Mouse (Mus musculus) forebrain, embryonic 16.5 days (tissue): ENCODE measurements at regions not wholly inside any gene's neighbourhood (a gene's known extent, or its start where the extent isn't known, plus 50 kb on each side); places are given as distances from the start of the nearest gene placed in this dataset.

Experiments
- ATAC-seq: fragments of 200-750 bp; cut with Nextera tagmentation; 2 replicates; pipeline ENCODE4 v1.8.0; 2017; ENCODE audit warnings: mild to moderate bottlenecking, moderate library complexity
- H3K27ac ChIP-seq: fragments of 300-500 bp; sonication (generic); 2 replicates; pipeline ENCODE4 v1.5.1; 2014; ENCODE audit warnings: low read length, control low read depth
- H3K27me3 ChIP-seq: fragments of 300-500 bp; sonication (generic); replicated peaks from 2 replicates; pipeline ENCODE4 v1.6.1; 2014; ENCODE audit warnings: low read length; ENCODE audit not compliant: control insufficient read depth, insufficient read depth
- H3K36me3 ChIP-seq: fragments of 300-500 bp; sonication (generic); 2 replicates; pipeline ENCODE4 v1.6.1; 2014; ENCODE audit not compliant: control insufficient read depth, insufficient read depth
- H3K4me1 ChIP-seq: fragments of 300-500 bp; sonication (generic); replicated peaks from 2 replicates; pipeline ENCODE4 v1.6.1; 2014; ENCODE audit warnings: low read length; ENCODE audit not compliant: control insufficient read depth, insufficient read depth
- H3K4me2 ChIP-seq: fragments of 300-500 bp; sonication (generic); 2 replicates; pipeline ENCODE4 v1.6.1; 2014; ENCODE audit warnings: mild to moderate bottlenecking, low read length, control low read depth
- H3K4me3 ChIP-seq: fragments of 300-500 bp; sonication (generic); replicated peaks from 2 replicates; pipeline ENCODE4 v1.5.1; 2014; ENCODE audit warnings: mild to moderate bottlenecking, low read length, control low read depth
- H3K9ac ChIP-seq: fragments of 300-500 bp; sonication (generic); replicated peaks from 2 replicates; pipeline ENCODE4 v1.6.1; 2014; ENCODE audit warnings: low read depth, low read length, control low read depth
- H3K9me3 ChIP-seq: fragments of 300-500 bp; sonication (generic); 2 replicates; pipeline ENCODE4 v1.6.1; 2016; ENCODE audit warnings: low read length; ENCODE audit not compliant: control insufficient read depth
- WGBS: fragments of 180-500 bp; shearing (Covaris S2); extraction: QIAGEN DNeasy Blood & Tissue Kit; methylation state at CpG from one replicate; pipeline ENCODE4 v1.1.7; 2014; 5-methylcytosine and 5-hydroxymethylcytosine counted together

DNA sequence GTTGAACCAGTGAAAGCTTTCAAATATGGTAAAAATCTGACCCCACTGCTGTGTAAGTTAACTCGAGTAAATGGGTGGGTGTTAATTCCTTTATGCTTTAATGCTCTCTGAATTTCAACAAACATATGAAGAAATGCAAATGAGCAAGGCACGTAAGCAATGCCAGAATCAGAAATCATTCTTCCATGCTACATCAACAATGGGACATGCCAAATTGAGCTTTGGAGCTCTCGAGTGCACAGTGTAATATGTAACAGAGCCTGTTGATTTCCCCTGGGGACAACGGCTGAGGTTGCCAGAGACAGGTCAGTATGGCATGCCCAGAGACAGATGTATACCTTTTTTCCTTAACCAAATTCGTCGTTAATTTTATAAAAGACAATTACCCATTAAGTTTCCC, 162.4 kb upstream of the Supt20 start:
- Histone ChIP-seq H3K27me3 (no peaks in the 10 kb centered on the region), H3K4me2 (no peak overlapping the region), H3K4me1 (no peaks in the 10 kb centered on the region), H3K4me3 (no peak overlapping the region), H3K9ac (no peak overlapping the region), H3K9me3 (peaks cover 5% of the 10 kb centered on the region; the same call in 1 of the 2 replicates), H3K36me3 (no peaks in the 10 kb centered on the region), H3K27ac (no peak overlapping the region)
- 42% methylated on average over 6 of the region's 6 CpGs for WGBS
- ATAC-seq, result no peak

DNA sequence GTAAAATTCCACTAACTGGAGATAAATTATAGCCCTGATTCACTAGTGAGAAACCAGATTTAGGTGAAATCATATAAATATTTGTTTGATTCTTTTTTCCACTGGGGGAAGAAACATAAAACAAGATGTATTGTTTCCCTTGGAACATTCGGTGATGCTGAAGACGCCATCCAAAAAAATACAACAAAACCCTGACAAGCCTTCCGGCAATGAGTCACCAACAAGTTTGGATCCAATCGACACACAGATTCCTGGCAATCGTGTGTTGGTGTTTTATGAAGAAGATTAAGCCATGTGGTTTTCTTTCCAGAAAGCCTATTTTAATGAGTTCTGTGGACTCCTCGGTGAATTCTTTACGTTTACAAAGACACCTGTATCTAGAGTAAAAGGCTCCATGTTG, 157.2 kb upstream of the Supt20 start:
- Histone ChIP-seq H3K27me3 (no peaks in the 10 kb centered on the region), H3K9me3 (no peaks in the 10 kb centered on the region), H3K4me1 (no peaks in the 10 kb centered on the region), H3K4me2 (no peak overlapping the region), H3K27ac (no peak overlapping the region), H3K9ac (no peak overlapping the region), H3K4me3 (no peak overlapping the region), H3K36me3 (no peaks in the 10 kb centered on the region)
- no peak for ATAC-seq
- WGBS, result 64% methylated on average over 7 of the region's 7 CpGs

DNA sequence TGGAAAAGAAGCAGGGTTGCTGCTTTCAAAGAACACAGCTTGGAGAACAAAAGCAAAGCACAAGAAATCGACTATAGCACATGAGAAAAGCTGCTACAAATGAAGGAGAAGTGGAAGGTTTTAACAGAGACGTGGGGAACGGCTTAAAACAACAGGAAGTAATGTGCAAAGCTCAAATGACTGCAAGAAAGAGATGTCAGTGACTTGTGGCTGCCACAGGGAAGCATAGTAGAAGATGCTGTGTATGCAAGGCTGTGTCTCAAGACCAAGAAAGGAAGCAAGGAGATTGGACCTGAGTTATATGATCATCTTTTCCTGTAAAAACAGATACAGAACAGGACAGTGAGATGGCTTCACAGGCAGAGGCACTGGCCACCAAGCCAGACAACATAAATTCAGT, 154.6 kb upstream of the Supt20 start:
- Histone ChIP-seq H3K4me1 (no peaks in the 10 kb centered on the region), H3K9ac (no peak overlapping the region), H3K4me3 (no peak overlapping the region), H3K9me3 (peaks cover 3% of the 10 kb centered on the region), H3K27ac (no peak overlapping the region), H3K36me3 (no peaks in the 10 kb centered on the region), H3K4me2 (no peak overlapping the region), H3K27me3 (no peaks in the 10 kb centered on the region)
- WGBS, result 50% methylated on average over 3 of the region's 3 CpGs
- no peak for ATAC-seq

DNA sequence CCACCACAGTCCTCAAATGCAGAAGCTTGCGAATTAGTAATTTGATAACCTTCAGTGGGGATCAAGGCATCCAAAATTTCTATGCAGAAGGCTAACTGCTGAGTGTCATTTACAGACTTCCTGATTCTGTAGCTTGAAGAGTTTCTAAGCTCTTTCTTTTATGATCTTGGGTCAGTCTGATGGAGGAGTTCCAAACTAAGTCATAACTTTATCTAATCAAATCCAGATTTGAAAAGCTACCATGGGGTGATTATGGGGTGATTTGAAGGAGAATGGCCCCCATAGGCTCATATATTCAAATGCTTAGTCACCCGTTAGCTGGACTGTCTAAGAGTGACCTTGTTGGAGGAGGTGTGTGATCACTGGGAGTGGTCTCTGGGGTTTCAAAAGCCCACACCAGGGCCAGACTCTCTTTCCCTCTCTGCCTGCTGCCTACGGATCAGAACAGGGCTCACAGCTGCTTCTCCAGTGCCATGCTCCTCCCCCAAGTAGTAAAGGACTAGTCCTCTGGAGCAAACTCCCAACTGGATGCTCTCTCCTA, 152.0 kb upstream of the Supt20 start:
- peaks cover 4% of the 10 kb centered on the region for H3K9me3 ChIP-seq
- no peaks in the 10 kb centered on the region for H3K4me1 ChIP-seq
- 72% methylated on average over 3 of the region's 3 CpGs for WGBS
- H3K27me3 ChIP-seq, result no peaks in the 10 kb centered on the region
- no peak overlapping the region for H3K27ac ChIP-seq
- no peaks in the 10 kb centered on the region for H3K36me3 ChIP-seq
- H3K4me3 ChIP-seq, result no peak overlapping the region
- H3K4me2 ChIP-seq, result no peak overlapping the region
- no peak for ATAC-seq
- H3K9ac ChIP-seq, result no peak overlapping the region

GRCm38 (mm10) chr3:54541389-54541788, 151.2 kb upstream of the Supt20 start:
- Histone ChIP-seq H3K4me1 (no peaks in the 10 kb centered on the region), H3K36me3 (no peaks in the 10 kb centered on the region), H3K27ac (no peak overlapping the region), H3K27me3 (no peaks in the 10 kb centered on the region), H3K9ac (no peak overlapping the region), H3K9me3 (peaks cover 4% of the 10 kb centered on the region), H3K4me2 (no peak overlapping the region), H3K4me3 (no peak overlapping the region)
- ATAC-seq, result no peak
- 93% methylated on average over 5 of the region's 5 CpGs for WGBS

GRCm38 (mm10) chr3:54545393-54545792, 147.2 kb upstream of the Supt20 start:
- Histone ChIP-seq H3K9ac (no peak overlapping the region), H3K36me3 (no peaks in the 10 kb centered on the region), H3K4me1 (no peaks in the 10 kb centered on the region), H3K4me3 (no peak overlapping the region), H3K27me3 (no peaks in the 10 kb centered on the region), H3K27ac (no peak overlapping the region), H3K4me2 (no peak overlapping the region), H3K9me3 (peaks cover 4% of the 10 kb centered on the region)
- no peak for ATAC-seq

DNA sequence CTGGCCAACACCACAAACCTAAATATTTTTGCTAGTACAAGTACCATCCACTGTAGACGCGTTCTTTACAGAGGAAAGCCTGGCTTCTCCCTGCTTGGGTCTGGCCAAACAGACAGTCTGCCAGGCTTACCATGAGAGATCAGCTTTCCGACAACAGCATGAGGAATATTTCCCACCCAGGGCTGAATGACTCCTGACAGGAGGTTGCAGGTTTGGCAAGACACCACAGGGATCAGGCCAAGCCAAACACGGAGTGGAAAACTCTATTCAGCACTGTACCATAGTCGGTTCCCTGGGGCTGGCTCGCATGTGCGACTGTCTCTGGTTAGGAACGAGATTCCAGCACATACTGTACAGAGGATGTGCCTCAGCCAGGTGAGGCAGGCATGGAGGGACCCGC, 140.7 kb upstream of the Supt20 start:
- H3K9ac ChIP-seq, result no peak overlapping the region
- no peak overlapping the region for H3K4me3 ChIP-seq
- no peaks in the 10 kb centered on the region for H3K4me1 ChIP-seq
- no peak for ATAC-seq
- no peak overlapping the region for H3K4me2 ChIP-seq
- WGBS, result 79% methylated on average over 9 of the region's 9 CpGs
- peaks cover 4% of the 10 kb centered on the region; the same call in 1 of the 2 replicates for H3K9me3 ChIP-seq
- H3K36me3 ChIP-seq, result no peaks in the 10 kb centered on the region
- no peak overlapping the region for H3K27ac ChIP-seq
- H3K27me3 ChIP-seq, result no peaks in the 10 kb centered on the region

GRCm38 (mm10) chr3:54555954-54556353, 136.7 kb upstream of the Supt20 start:
- H3K4me1 ChIP-seq, result no peaks in the 10 kb centered on the region
- H3K4me3 ChIP-seq, result no peak overlapping the region
- H3K4me2 ChIP-seq, result no peak overlapping the region
- H3K27ac ChIP-seq, result no peak overlapping the region
- peaks cover 4% of the 10 kb centered on the region; the same call in 1 of the 2 replicates for H3K9me3 ChIP-seq
- H3K36me3 ChIP-seq, result no peaks in the 10 kb centered on the region
- no peak for ATAC-seq
- WGBS, result 83% methylated on average over 2 of the region's 2 CpGs
- no peak overlapping the region for H3K9ac ChIP-seq
- H3K27me3 ChIP-seq, result no peaks in the 10 kb centered on the region

- Histone ChIP-seq H3K9ac (no peak overlapping the region), H3K27ac (no peak overlapping the region), H3K27me3 (no peaks in the 10 kb centered on the region), H3K36me3 (no peaks in the 10 kb centered on the region), H3K9me3 (peaks cover 6% of the 10 kb centered on the region; the same call in 1 of the 2 replicates), H3K4me2 (no peak overlapping the region), H3K4me1 (no peaks in the 10 kb centered on the region), H3K4me3 (no peak overlapping the region)
- WGBS, result 90% methylated on average over 2 of the region's 2 CpGs
- no peak for ATAC-seq
These were observed 133.6 kb upstream of the Supt20 start for GRCm38 (mm10) chr3:54559053-54559452.

DNA sequence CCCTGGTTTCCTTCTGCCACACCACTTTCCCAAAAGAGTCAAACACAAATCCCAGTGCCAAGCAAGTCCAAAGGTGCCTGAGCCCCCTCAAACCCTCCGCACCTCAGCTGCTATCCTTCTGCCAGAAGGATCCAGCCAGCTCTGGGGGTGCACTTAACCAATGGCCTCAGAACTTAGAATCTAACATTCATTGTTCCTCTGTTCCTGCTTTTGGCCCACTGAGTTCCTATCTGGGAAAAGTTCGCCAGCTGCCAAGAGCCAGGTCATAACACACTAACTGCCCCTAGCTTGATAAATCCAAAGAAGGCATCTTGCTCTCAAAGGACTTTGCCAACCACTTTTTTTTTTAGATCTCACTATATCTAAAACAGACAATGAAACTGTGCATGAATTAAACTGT, 133.1 kb upstream of the Supt20 start:
- Histone ChIP-seq H3K4me3 (no peak overlapping the region), H3K9ac (no peak overlapping the region), H3K27me3 (no peaks in the 10 kb centered on the region), H3K4me2 (no peak overlapping the region), H3K9me3 (0 out of 2 replicates have a peak, but pooled peaks cover 5% of the 10 kb centered on the region), H3K36me3 (no peaks in the 10 kb centered on the region), H3K27ac (no peak overlapping the region), H3K4me1 (no peaks in the 10 kb centered on the region)
- WGBS, result 90% methylated on average over 2 of the region's 2 CpGs
- ATAC-seq, result no peak
